Mouse (Mus musculus) heart, adult 2 months (tissue): ENCODE measurements around the gene Sh3glb1.

Experiments used
- CTCF ChIP-seq: fragments of 200-600 bp; IDR thresholded peaks from 2 replicates; pipeline ENCODE4 v1.8.1; 2022; ENCODE audit warnings: antibody characterized with exemption, mild to moderate bottlenecking, moderate library complexity
- POLR2A ChIP-seq: fragments of 200-500 bp; IDR thresholded peaks from 2 replicates; pipeline ENCODE4 v1.6.1; 2011; ENCODE audit warnings: mild to moderate bottlenecking, low read depth, low read length, control low read depth; ENCODE audit not compliant: insufficient read depth

GRCm38 (mm10) chr3:144761454-144761853 is 41.3 kb upstream of the Sh3glb1 start:
- TF ChIP-seq POLR2A (no peak), CTCF (no peak)
